Mouse (Mus musculus) embryonic facial prominence, embryonic 14.5 days (tissue): Measurements from ENCODE around the gene Ldlrad2. TPM values are rescaled to one million over a fixed set of nuclear protein-coding genes. Genes with fewer than 3 reads are reported as not detected.
A peak's percentile ranks its signal among the peaks of the same experiment; 100 is the strongest.

ENCODE experiments used
- ATAC-seq: fragments of 200-750 bp; cut with Nextera tagmentation; 2 replicates; pipeline ENCODE4 v1.8.0; 2017; ENCODE audit warnings: low read depth, moderate number of reproducible peaks, moderate TSS enrichment
- DNase-seq: peaks from one replicate; pipeline ENCODE4 v3.0.0-alpha.2; 2015; ENCODE audit warnings: low spot score
- H3K27ac ChIP-seq: fragments of 300-500 bp; sonication (generic); replicated peaks from 2 replicates; pipeline ENCODE4 v1.5.1; 2014; ENCODE audit warnings: low read depth, mild to moderate bottlenecking, low read length, moderate library complexity
- H3K27me3 ChIP-seq: fragments of 300-500 bp; sonication (generic); replicated peaks from 2 replicates; pipeline ENCODE4 v1.6.1; 2014; ENCODE audit warnings: low read length; ENCODE audit not compliant: control insufficient read depth, insufficient read depth
- H3K36me3 ChIP-seq: fragments of 300-500 bp; sonication (generic); 2 replicates; pipeline ENCODE4 v1.6.1; 2014; ENCODE audit warnings: low read length, mixed read lengths; ENCODE audit not compliant: control insufficient read depth, insufficient read depth
- H3K4me1 ChIP-seq: fragments of 300-500 bp; sonication (generic); 2 replicates; pipeline ENCODE4 v1.6.1; 2014; ENCODE audit warnings: antibody characterized with exemption, low read length; ENCODE audit not compliant: control insufficient read depth, insufficient read depth
- H3K4me2 ChIP-seq: fragments of 300-500 bp; sonication (generic); 2 replicates; pipeline ENCODE4 v1.6.1; 2014; ENCODE audit warnings: low read depth, mild to moderate bottlenecking, low read length, moderate library complexity, mixed read lengths
- H3K4me3 ChIP-seq: fragments of 300-500 bp; sonication (generic); 2 replicates; pipeline ENCODE4 v1.5.1; 2014; ENCODE audit warnings: low read depth, mild to moderate bottlenecking, low read length
- H3K9ac ChIP-seq: fragments of 300-500 bp; sonication (generic); 2 replicates; pipeline ENCODE4 v1.6.1; 2014; ENCODE audit warnings: low read depth, mild to moderate bottlenecking, low read length, moderate library complexity, mixed read lengths
- H3K9me3 ChIP-seq: fragments of 300-500 bp; sonication (generic); 2 replicates; pipeline ENCODE4 v1.6.1; 2016; ENCODE audit warnings: low read length; ENCODE audit not compliant: control insufficient read depth
- WGBS: fragments of 180-500 bp; shearing (Covaris S2); extraction: QIAGEN DNeasy Blood & Tissue Kit; methylation state at CpG from one replicate; pipeline ENCODE4 v1.1.7; 2014; 5-methylcytosine and 5-hydroxymethylcytosine counted together
- polyA plus RNA-seq: library from polyadenylated mRNA; unstranded; fragments of >200 nt; fragmentation: Nextera tagmentation; extraction: Ambion mirVana; gene quantifications from 2 replicates; pipeline ENCODE4 v1.2.1, GENCODE M21; 2014

The Ldlrad2 gene
- polyA plus RNA-seq, 1 experiment from 2014 or later, result 0.47 TPM

DNA sequence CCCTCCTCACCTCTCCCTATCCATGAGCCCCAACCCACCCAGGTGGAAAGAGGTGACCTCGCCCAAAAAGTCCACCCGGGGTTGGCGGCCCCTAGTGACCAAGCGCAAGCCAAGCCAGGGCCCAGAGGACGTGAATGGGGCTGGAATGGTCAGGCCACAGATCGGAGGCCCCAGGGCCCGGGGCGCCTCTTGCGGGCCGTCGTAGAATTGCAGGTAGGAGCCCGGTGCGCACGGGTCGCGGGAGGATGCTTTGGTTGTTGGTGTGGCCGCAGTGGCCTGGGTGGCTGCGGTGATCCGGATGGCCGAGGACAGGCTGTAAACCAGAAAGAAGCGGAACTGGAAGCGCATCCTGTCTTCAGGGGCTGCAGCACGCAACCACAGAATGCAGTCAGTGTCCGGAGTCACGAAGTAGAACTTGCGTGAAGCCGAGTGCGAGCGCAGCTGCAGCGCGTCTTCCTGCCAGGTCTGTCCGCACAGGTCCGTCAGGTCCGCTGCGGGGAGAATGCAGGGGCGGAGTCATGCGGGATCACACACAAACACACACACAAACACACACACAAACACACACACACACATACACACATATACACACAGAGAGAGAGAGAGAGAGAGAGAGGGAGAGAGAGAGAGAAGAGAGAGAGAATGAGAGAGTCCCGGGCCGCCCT lies 3.9 kb upstream of the Ldlrad2 start:
- Histone ChIP-seq H3K36me3 (no peaks in the 10 kb centered on the region), H3K4me2 (peak overlapping the region; percentile 51), H3K9me3 (no peaks in the 10 kb centered on the region), H3K27ac (no peak overlapping the region), H3K27me3 (peaks cover 15% of the 10 kb centered on the region; the same call in 1 of the 2 replicates), H3K4me3 (peak overlapping the region; percentile 33), H3K4me1 (no peaks in the 10 kb centered on the region), H3K9ac (peak overlapping the region; percentile 47; the same call in 1 of the 2 replicates)
- WGBS, result 4% methylated on average over 37 of the region's 39 CpGs
- DNase-seq (peak; percentile 15), ATAC-seq (no peak)

DNA sequence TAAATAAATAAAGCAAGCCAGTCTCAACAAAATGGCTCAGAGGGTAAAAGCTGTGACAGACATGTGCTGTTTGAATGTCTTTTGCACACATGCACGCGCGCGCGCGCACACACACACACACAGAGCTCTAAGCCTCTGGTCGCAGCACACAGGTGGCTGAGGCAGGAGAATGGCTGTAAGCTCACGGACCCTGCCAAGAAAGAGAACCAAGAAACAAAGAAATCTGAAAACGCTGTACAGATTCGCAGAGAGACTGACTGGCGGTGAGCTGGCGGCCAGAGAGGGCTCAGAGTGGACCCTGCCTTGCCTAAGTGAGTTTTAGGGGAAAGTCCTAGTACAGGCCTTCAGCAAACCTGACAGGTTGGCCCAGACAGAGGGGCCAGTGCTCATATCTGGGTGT lies 3.1 kb upstream of the Ldlrad2 start:
- Histone ChIP-seq H3K27ac (no peak overlapping the region), H3K4me1 (no peaks in the 10 kb centered on the region), H3K4me2 (no peak overlapping the region), H3K27me3 (peaks cover 15% of the 10 kb centered on the region; the same call in 1 of the 2 replicates), H3K4me3 (no peak overlapping the region), H3K9me3 (no peaks in the 10 kb centered on the region), H3K9ac (no peak overlapping the region), H3K36me3 (no peaks in the 10 kb centered on the region)
- ATAC-seq, result no peak
- 94% methylated on average over 12 of the region's 12 CpGs for WGBS
- no peak for DNase-seq

DNA sequence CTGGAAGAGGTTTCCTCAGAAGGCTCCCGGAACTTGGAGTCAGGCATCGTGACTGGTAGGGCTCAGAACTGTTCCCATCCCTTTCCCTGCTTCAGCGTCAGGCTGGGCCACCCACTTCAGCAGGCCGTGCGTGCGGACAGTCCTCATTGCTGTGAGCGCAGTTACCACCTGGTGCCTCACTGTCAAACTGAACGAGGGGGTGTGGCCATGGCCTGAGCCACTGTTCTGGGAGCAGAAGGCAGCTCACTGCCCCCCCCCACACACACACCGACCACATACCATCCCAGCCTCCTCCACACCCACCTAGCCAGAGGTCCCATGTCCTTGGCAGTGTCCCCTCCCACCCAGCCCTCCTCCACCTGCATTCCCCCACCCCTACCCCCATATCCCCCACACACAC lies 4.5 kb downstream of the Ldlrad2 start:
- peaks cover 60% of the 10 kb centered on the region for H3K36me3 ChIP-seq
- DNase-seq (no peak), ATAC-seq (0 out of 2 replicates have a peak, but pooled peaks have one; percentile 16)
- no peak overlapping the region for H3K27ac ChIP-seq
- H3K9ac ChIP-seq, result no peak overlapping the region
- 68% methylated on average over 8 of the region's 9 CpGs for WGBS
- H3K4me2 ChIP-seq, result no peak overlapping the region
- H3K4me3 ChIP-seq, result no peak overlapping the region
- H3K4me1 ChIP-seq, result no peaks in the 10 kb centered on the region
- H3K27me3 ChIP-seq, result no peaks in the 10 kb centered on the region
- no peaks in the 10 kb centered on the region for H3K9me3 ChIP-seq

DNA sequence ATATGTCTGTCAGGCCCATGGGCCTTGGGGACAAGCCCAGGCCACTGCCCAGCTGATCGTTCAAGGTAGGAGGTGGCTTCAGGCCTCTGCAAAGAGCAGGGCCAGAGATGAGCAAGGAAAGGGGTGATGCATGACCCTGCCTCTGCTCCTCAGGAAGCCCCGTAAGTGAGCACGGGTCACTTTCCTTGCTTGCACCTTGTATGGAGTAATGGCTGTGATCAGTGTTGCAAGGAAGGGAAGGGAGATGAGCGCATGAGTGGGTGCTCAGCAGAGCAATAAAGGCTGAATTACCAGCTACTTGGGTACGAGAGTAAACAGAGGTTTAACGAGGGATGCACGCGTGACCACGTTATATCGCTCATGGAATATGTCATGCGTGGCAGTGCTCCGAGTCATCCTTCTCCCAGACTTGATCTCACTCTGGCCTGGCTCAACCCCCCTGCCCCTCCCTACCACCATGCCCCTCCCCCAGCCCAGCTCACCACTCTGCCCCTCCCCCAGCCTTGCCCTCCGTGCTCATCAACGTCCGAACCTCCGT lies 17.6 kb downstream of the Ldlrad2 start:
- Histone ChIP-seq H3K9ac (no peak overlapping the region), H3K9me3 (no peaks in the 10 kb centered on the region), H3K27ac (no peak overlapping the region), H3K4me3 (no peak overlapping the region), H3K4me1 (no peaks in the 10 kb centered on the region), H3K4me2 (no peak overlapping the region), H3K27me3 (no peaks in the 10 kb centered on the region), H3K36me3 (peaks cover 91% of the 10 kb centered on the region)
- no peak for ATAC-seq
- WGBS, result 87% methylated on average over 16 of the region's 16 CpGs
- DNase-seq, result no peak

DNA sequence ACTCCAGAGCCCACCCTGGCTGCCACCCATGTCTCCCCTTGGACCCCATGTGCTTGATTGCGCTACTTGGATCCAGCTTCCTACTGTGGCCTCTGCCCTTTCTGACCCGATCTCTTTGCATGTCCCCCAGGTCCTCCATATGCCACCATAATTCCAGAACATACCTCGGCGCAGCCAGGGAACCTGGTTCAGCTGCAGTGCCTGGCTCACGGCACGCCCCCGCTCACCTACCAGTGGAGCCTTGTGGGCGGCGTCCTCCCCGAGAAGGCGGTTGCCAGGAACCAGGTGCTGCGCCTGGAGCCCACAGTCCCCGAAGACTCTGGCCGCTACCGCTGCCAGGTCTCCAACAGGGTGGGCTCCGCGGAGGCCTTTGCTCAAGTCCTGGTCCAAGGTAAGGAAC lies 20.9 kb downstream of the Ldlrad2 start:
- H3K4me3 ChIP-seq, result no peak overlapping the region
- ATAC-seq, result no peak
- no peak for DNase-seq
- H3K36me3 ChIP-seq, result peaks cover 96% of the 10 kb centered on the region
- no peaks in the 10 kb centered on the region for H3K27me3 ChIP-seq
- H3K9me3 ChIP-seq, result no peaks in the 10 kb centered on the region
- 95% methylated on average over 17 of the region's 17 CpGs for WGBS
- H3K4me2 ChIP-seq, result no peak overlapping the region
- no peaks in the 10 kb centered on the region for H3K4me1 ChIP-seq
- no peak overlapping the region for H3K27ac ChIP-seq
- H3K9ac ChIP-seq, result no peak overlapping the region

DNA sequence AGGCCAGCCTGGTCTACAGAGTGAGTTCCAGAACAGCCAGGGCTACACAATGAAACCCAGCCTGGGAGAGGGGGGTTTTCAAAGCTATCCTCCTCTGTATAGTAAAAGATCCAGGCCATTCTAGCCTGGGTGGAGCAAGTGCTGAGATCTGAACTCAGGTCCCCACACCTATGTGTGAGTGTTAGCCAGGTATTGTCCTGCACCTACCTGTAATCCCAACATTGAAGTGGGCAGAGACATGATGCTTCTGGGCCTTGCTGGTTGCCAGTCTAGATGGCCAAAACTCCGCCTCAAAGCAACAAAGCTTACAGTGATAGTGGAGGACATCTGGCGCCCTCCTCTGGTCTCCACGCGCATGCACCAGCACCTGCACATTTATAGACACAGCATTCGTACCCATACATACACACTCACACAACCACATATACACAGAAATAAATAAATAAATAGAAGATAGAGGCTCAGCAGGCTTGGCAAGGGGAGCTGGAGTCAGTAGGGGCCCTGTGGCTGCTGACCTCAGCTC lies 28.3 kb downstream of the Ldlrad2 start:
- Histone ChIP-seq H3K4me2 (no peak overlapping the region), H3K9ac (no peak overlapping the region), H3K4me1 (no peaks in the 10 kb centered on the region), H3K9me3 (no peaks in the 10 kb centered on the region), H3K4me3 (no peak overlapping the region), H3K27ac (no peak overlapping the region), H3K27me3 (no peaks in the 10 kb centered on the region), H3K36me3 (peaks cover 99% of the 10 kb centered on the region)
- 73% methylated on average over 5 of the region's 5 CpGs for WGBS
- ATAC-seq (no peak), DNase-seq (peak; percentile 26)

DNA sequence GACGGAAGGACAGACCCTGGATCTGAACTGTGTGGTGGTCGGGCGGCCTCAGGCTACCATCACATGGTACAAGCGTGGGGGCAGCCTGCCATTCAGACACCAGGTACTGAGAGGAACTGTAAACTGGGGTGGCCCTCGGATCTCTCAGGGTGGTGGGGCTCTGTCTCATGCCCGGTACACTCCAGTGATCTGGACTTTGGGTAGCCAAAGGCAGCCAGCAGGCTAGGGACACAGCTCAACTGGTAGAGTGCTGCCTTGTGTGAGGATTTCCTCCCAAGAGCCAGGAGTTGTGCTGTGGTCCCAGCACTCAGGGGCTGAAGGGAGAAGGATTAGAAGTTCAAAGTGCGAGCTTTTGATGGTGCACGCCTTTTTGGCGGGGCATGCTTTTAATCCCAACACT lies 28.8 kb downstream of the Ldlrad2 start:
- Histone ChIP-seq H3K27ac (no peak overlapping the region), H3K27me3 (no peaks in the 10 kb centered on the region), H3K9ac (no peak overlapping the region), H3K4me2 (no peak overlapping the region), H3K4me3 (no peak overlapping the region), H3K4me1 (no peaks in the 10 kb centered on the region), H3K9me3 (no peaks in the 10 kb centered on the region), H3K36me3 (peaks cover 99% of the 10 kb centered on the region)
- WGBS, result 91% methylated on average over 9 of the region's 9 CpGs
- ATAC-seq, result no peak
- DNase-seq, result no peak

DNA sequence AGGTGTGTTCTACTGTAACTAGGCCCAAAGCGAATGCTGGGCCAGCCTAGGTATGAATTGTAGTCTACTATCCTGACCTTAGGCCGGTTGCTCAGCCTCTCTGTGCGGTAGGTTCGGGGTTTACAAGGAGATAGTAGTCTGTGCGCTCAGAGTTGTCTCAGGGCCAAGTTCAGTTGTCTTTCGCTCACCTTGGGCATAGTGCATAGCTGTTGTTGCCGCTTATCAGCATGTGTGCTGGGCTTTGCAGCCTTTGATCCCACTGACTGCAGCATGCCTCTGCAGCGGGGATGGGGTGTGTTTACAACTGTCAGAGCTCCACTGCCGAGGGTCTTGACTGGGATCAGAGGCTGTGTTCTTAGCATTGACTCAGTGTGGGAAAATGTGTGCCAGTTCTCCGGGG lies 31.4 kb downstream of the Ldlrad2 start:
- H3K4me2 ChIP-seq, result no peak overlapping the region
- no peak overlapping the region for H3K9ac ChIP-seq
- no peaks in the 10 kb centered on the region for H3K4me1 ChIP-seq
- DNase-seq (no peak), ATAC-seq (no peak)
- no peaks in the 10 kb centered on the region for H3K27me3 ChIP-seq
- H3K4me3 ChIP-seq, result no peak overlapping the region
- H3K36me3 ChIP-seq, result peaks cover 99% of the 10 kb centered on the region
- no peak overlapping the region for H3K27ac ChIP-seq
- WGBS, result 87% methylated on average over 10 of the region's 10 CpGs
- H3K9me3 ChIP-seq, result no peaks in the 10 kb centered on the region

DNA sequence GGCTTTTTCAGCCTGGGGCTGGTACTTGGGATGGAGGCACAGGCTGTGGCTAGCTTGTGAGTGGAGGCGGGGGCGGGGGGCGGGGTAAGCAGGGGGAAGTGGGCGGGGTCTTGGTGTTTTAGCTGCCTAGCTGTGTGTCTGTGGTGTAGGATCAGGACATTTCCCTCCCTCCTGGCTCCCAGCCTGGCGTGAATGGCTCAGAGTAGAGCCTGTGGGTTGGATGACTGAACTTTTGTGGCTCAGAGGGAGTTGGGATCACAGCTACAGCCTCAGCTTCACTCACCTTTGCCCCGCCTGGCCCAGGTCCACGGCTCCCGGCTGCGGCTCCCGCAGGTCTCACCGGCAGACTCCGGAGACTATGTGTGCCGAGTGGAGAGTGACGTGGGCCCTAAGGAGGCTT lies 34.0 kb downstream of the Ldlrad2 start:
- Histone ChIP-seq H3K27ac (no peak overlapping the region), H3K36me3 (peaks cover 98% of the 10 kb centered on the region), H3K27me3 (no peaks in the 10 kb centered on the region), H3K9ac (no peak overlapping the region), H3K4me1 (no peaks in the 10 kb centered on the region), H3K4me3 (no peak overlapping the region), H3K9me3 (no peaks in the 10 kb centered on the region), H3K4me2 (no peak overlapping the region)
- WGBS, result 76% methylated on average over 11 of the region's 14 CpGs
- no peak for ATAC-seq
- DNase-seq, result peak; percentile 49
